Mouse (Mus musculus) pancreas, adult 10 weeks (tissue): ENCODE results near the gene Olfr1177-ps. TPM values are rescaled to one million over a fixed set of nuclear protein-coding genes. Genes with fewer than 3 reads are reported as not detected.

Experiments
- polyA plus RNA-seq: library from polyadenylated mRNA; stranded (reverse); fragments of 350-450 nt; fragmentation: Illumina TruSeq; extraction: RNeasy Lipid Tissue Mini Kit (QIAGEN cat#74804); gene quantifications from one replicate; pipeline ENCODE4 v1.2.3, GENCODE M21; 2015; ENCODE audit warnings: low read depth, low replicate concordance; ENCODE audit not compliant: insufficient read depth

Olfr1177-ps gene
- not detected for polyA plus RNA-seq

GRCm38 (mm10) chr2:88346392-88346791, at the start of gene Olfr1177-ps:
Gene Olfr1177-ps (minus strand): TSS chr2:88346492.

GRCm38 (mm10) chr2:88386762-88387161, 40.5 kb upstream of the Olfr1177-ps start, which contains the start of gene Olfr1178:
Gene Olfr1178 (plus strand): TSS chr2:88387062.

GRCm38 (mm10) chr2:88336421-88336820, 9.9 kb downstream of the Olfr1177-ps start, which contains the start of gene Olfr1176:
Gene Olfr1176 (plus strand): TSS chr2:88336721.

GRCm38 (mm10) chr2:88327115-88327514, 19.2 kb downstream of the Olfr1177-ps start, which contains the start of gene Olfr1175-ps:
Gene Olfr1175-ps (minus strand): TSS chr2:88327215.

GRCm38 (mm10) chr2:88315035-88315434, 31.3 kb downstream of the Olfr1177-ps start, which contains the start of gene Olfr1174-ps:
Gene Olfr1174-ps (minus strand): TSS chr2:88315135.

Other genes starting within 250 kb of the Olfr1177-ps start
- gene Olfr1166, start 218.2 kb downstream of the Olfr1177-ps start, polyA plus RNA-seq = not detected
- not detected for gene Olfr1167, start 191.3 kb downstream of the Olfr1177-ps start, polyA plus RNA-seq
- not detected for gene Olfr1168, start 164.6 kb downstream of the Olfr1177-ps start, polyA plus RNA-seq
- gene Olfr1170, start 118.2 kb downstream of the Olfr1177-ps start, polyA plus RNA-seq = not detected
- not detected for gene Olfr1173, start 66.6 kb downstream of the Olfr1177-ps start, polyA plus RNA-seq
- gene Olfr1174-ps, start 31.4 kb downstream of the Olfr1177-ps start, polyA plus RNA-seq = not detected
- gene Olfr1175-ps, start 19.3 kb downstream of the Olfr1177-ps start, polyA plus RNA-seq = not detected
- gene Olfr1176, start 9.8 kb downstream of the Olfr1177-ps start, polyA plus RNA-seq = not detected
- not detected for gene Olfr1178, start 40.6 kb upstream of the Olfr1177-ps start, polyA plus RNA-seq
- gene Olfr1179, start 60.0 kb upstream of the Olfr1177-ps start, polyA plus RNA-seq = not detected
- not detected for gene Olfr1180, start 72.7 kb upstream of the Olfr1177-ps start, polyA plus RNA-seq
- not detected for gene Olfr1181, start 79.7 kb upstream of the Olfr1177-ps start, polyA plus RNA-seq
- not detected for gene Gm13757, start 102.6 kb upstream of the Olfr1177-ps start, polyA plus RNA-seq
- gene Olfr1183, start 108.4 kb upstream of the Olfr1177-ps start, polyA plus RNA-seq = not detected
- gene Olfr1184, start 137.1 kb upstream of the Olfr1177-ps start, polyA plus RNA-seq = not detected
- not detected for gene Olfr1185-ps1, start 146.8 kb upstream of the Olfr1177-ps start, polyA plus RNA-seq
- gene Olfr1186, start 172.1 kb upstream of the Olfr1177-ps start, polyA plus RNA-seq = not detected
- gene Olfr1188, start 210.4 kb upstream of the Olfr1177-ps start, polyA plus RNA-seq = not detected
- gene Olfr1189, start 240.0 kb upstream of the Olfr1177-ps start, polyA plus RNA-seq = not detected